Mouse (Mus musculus) lung, postnatal 0 days (tissue): ENCODE measurements around the gene Ctdsp1.

Experiments
- CTCF ChIP-seq: IDR thresholded peaks from 2 replicates; pipeline ENCODE4 v1.5.1; 2016; ENCODE audit warnings: antibody characterized with exemption, mild to moderate bottlenecking
- EP300 ChIP-seq: IDR thresholded peaks from 2 replicates; pipeline ENCODE4 v1.6.1; 2016; ENCODE audit warnings: antibody characterized with exemption, mild to moderate bottlenecking, control low read depth

- TF ChIP-seq CTCF: no peak
- no peak for TF ChIP-seq EP300
These were observed 53.2 kb downstream of the Ctdsp1 start for GRCm38 (mm10) chr1:74444538-74444937.
